Mouse (Mus musculus) left cerebral cortex, postnatal 36 days (tissue): ENCODE data around the gene Fjx1. TPM values are rescaled to one million over a fixed set of nuclear protein-coding genes. Genes with fewer than 3 reads are reported as not detected.

ENCODE experiments used
- total RNA-seq, 2 experiments: library from RNA; stranded (reverse); gene quantifications; 2 replicates each; pipeline ENCODE4 v1.2.3; 2021

Gene Fjx1
- total RNA-seq, 2 experiments from 2014 or later, result 57.1 to 76.9 TPM

Other genes with a start within 250 kb of the Fjx1 start
- gene Trim44, start 44.7 kb downstream of the Fjx1 start, total RNA-seq, result 100 to 1,000 TPM; 173 to 177 TPM
- gene Pamr1, start 97.5 kb upstream of the Fjx1 start, total RNA-seq, result 10 to 100 TPM; 39.3 to 51.2 TPM
- gene Slc1a2, start 206.2 kb upstream of the Fjx1 start, total RNA-seq, result 1,000 to 10,000 TPM; 1,740 to 1,741 TPM